Mouse (Mus musculus) kidney, adult 2 months (tissue): ENCODE results near the gene Tap1. TPM values are rescaled to one million over a fixed set of nuclear protein-coding genes. Genes with fewer than 3 reads are reported as not detected.

Experiments
- DNase-seq: peaks from one replicate; pipeline ENCODE4 v3.0.0; 2021
- H3K27ac ChIP-seq: fragments of 200-500 bp; 2 replicates; pipeline ENCODE4 v1.5.1; 2012; ENCODE audit warnings: low read depth, low read length, control low read depth, inconsistent platforms; ENCODE audit not compliant: insufficient read depth
- H3K27me3 ChIP-seq: fragments of 200-500 bp; replicated peaks from 2 replicates; pipeline ENCODE4 v1.6.1; 2012; ENCODE audit warnings: mild to moderate bottlenecking, moderate library complexity, low read length, inconsistent platforms; ENCODE audit not compliant: control insufficient read depth, insufficient read depth
- H3K36me3 ChIP-seq: fragments of 200-500 bp; 2 replicates; pipeline ENCODE4 v1.6.1; 2012; ENCODE audit warnings: mild to moderate bottlenecking, moderate library complexity, low read length, inconsistent platforms; ENCODE audit not compliant: control insufficient read depth, insufficient read depth
- H3K4me1 ChIP-seq: fragments of 200-500 bp; 2 replicates; pipeline ENCODE4 v1.6.1; 2011; ENCODE audit warnings: low read length; ENCODE audit not compliant: control insufficient read depth, insufficient read depth
- H3K4me3 ChIP-seq: fragments of 200-500 bp; 2 replicates; pipeline ENCODE4 v1.5.1; 2011; ENCODE audit warnings: mild to moderate bottlenecking, low read depth, low read length, control low read depth; ENCODE audit not compliant: insufficient read depth
- CTCF ChIP-seq: fragments of 200-500 bp; conservative IDR thresholded peaks from 2 replicates; pipeline ENCODE4 v1.5.1; 2011; ENCODE audit warnings: low read depth, mild to moderate bottlenecking, control low read depth, low read length, moderate library complexity, mixed read lengths; ENCODE audit not compliant: insufficient read depth, insufficient read length
- POLR2A ChIP-seq: fragments of 200-500 bp; IDR thresholded peaks from one replicate; pipeline ENCODE4 v1.6.1; 2011; ENCODE audit warnings: low read depth, low read length, control low read depth
- WGBS: fragments of 180-500 bp; shearing (Covaris S2); methylation state at CpG from one replicate; pipeline ENCODE4 v1.1.7; 2018; 5-methylcytosine and 5-hydroxymethylcytosine counted together
- polyA plus RNA-seq: library from polyadenylated mRNA; depleted of rRNA; stranded (reverse); fragments of >200 nt; gene quantifications from 2 replicates; pipeline ENCODE4 v1.2.3, GENCODE M21; 2012

The Tap1 gene
- polyA plus RNA-seq, 1 experiment = 19.4 TPM

GRCm38 (mm10) chr17:34205021-34205745 is 17.8 kb downstream of the Tap1 start:
- 24% methylated on average over 18 of the region's 18 CpGs for WGBS
- DNase-seq = no peak
- no peak for TF ChIP-seq POLR2A
- TF ChIP-seq CTCF = no peak
- Histone ChIP-seq H3K27me3 (no peaks in the 10 kb centered on the region), H3K4me3 (peak overlapping the region; percentile 94), H3K4me1 (peaks cover 6% of the 10 kb centered on the region; the same call in 1 of the 2 replicates), H3K36me3 (no peaks in the 10 kb centered on the region), H3K27ac (peak overlapping the region; percentile 8; the same call in 1 of the 2 replicates)

GRCm38 (mm10) chr17:34205746-34206176 is 18.4 kb downstream of the Tap1 start:
- peak; percentile 63 for TF ChIP-seq CTCF
- no peak for TF ChIP-seq POLR2A
- Histone ChIP-seq H3K4me1 (peaks cover 6% of the 10 kb centered on the region; the same call in 1 of the 2 replicates), H3K4me3 (peak overlapping the region; percentile 94), H3K36me3 (no peaks in the 10 kb centered on the region), H3K27ac (peak overlapping the region; percentile 8; the same call in 1 of the 2 replicates), H3K27me3 (no peaks in the 10 kb centered on the region)
- DNase-seq = peak; percentile 61
- WGBS = 29% methylated on average over 9 of the region's 9 CpGs

- no peak for TF ChIP-seq POLR2A
- TF ChIP-seq CTCF = no peak
- H3K27ac ChIP-seq = no peak overlapping the region
- WGBS = 92% methylated on average over 5 of the region's 5 CpGs
- no peak for DNase-seq
- no peaks in the 10 kb centered on the region for H3K36me3 ChIP-seq
- no peak overlapping the region for H3K4me3 ChIP-seq
- peaks cover 6% of the 10 kb centered on the region; the same call in 1 of the 2 replicates for H3K4me1 ChIP-seq
- no peaks in the 10 kb centered on the region for H3K27me3 ChIP-seq
Measured at GRCm38 (mm10) chr17:34206731-34207130, 19.4 kb downstream of the Tap1 start.

GRCm38 (mm10) chr17:34207456-34207855 is 20.1 kb downstream of the Tap1 start:
- WGBS = 77% methylated on average over 3 of the region's 3 CpGs
- TF ChIP-seq POLR2A = no peak
- TF ChIP-seq CTCF = no peak
- no peak for DNase-seq

GRCm38 (mm10) chr17:34207866-34208265 is 20.5 kb downstream of the Tap1 start:
- no peak overlapping the region for H3K4me3 ChIP-seq
- no peaks in the 10 kb centered on the region for H3K36me3 ChIP-seq
- H3K27ac ChIP-seq = no peak overlapping the region
- no peaks in the 10 kb centered on the region for H3K27me3 ChIP-seq
- WGBS = 97% methylated on average over 9 of the region's 9 CpGs
- TF ChIP-seq CTCF = no peak
- TF ChIP-seq POLR2A = no peak
- H3K4me1 ChIP-seq = peaks cover 6% of the 10 kb centered on the region; the same call in 1 of the 2 replicates
- no peak for DNase-seq

More at GRCm38 (mm10) chr17:34207456-34207855, 20.1 kb downstream of the Tap1 start:
- no peaks in the 10 kb centered on the region for H3K36me3 ChIP-seq
- no peak overlapping the region for H3K4me3 ChIP-seq
- peaks cover 6% of the 10 kb centered on the region; the same call in 1 of the 2 replicates for H3K4me1 ChIP-seq
- H3K27me3 ChIP-seq = no peaks in the 10 kb centered on the region
- no peak overlapping the region for H3K27ac ChIP-seq

- H3K4me1 ChIP-seq = peaks cover 6% of the 10 kb centered on the region; the same call in 1 of the 2 replicates
- no peak for DNase-seq
- WGBS = 42% methylated on average over 10 of the region's 10 CpGs
Measured at GRCm38 (mm10) chr17:34208421-34208820, 21.1 kb downstream of the Tap1 start.

GRCm38 (mm10) chr17:34209680-34210079 is 22.3 kb downstream of the Tap1 start:
- H3K4me3 ChIP-seq = no peak overlapping the region
- H3K36me3 ChIP-seq = no peaks in the 10 kb centered on the region
- 0 out of 2 replicates have a peak, but pooled peaks cover 3% of the 10 kb centered on the region for H3K4me1 ChIP-seq
- DNase-seq = no peak
- TF ChIP-seq CTCF (peak; percentile 43), POLR2A (no peak)
- no peak overlapping the region for H3K27ac ChIP-seq
- no peaks in the 10 kb centered on the region for H3K27me3 ChIP-seq
- 52% methylated on average over 3 of the region's 3 CpGs for WGBS

More at GRCm38 (mm10) chr17:34208421-34208820, 21.1 kb downstream of the Tap1 start:
- Histone ChIP-seq H3K36me3 (no peaks in the 10 kb centered on the region), H3K27ac (no peak overlapping the region), H3K27me3 (no peaks in the 10 kb centered on the region), H3K4me3 (no peak overlapping the region)
- no peak for TF ChIP-seq POLR2A
- no peak for TF ChIP-seq CTCF
